Mouse (Mus musculus) testis, adult 2 months (tissue): ENCODE data around the gene Mrpl33. TPM values are rescaled to one million over a fixed set of nuclear protein-coding genes. Genes with fewer than 3 reads are reported as not detected.

ENCODE experiments used
- H3K27ac ChIP-seq: fragments of 200-500 bp; 2 replicates; pipeline ENCODE4 v1.5.1; 2012; ENCODE audit warnings: low read depth, low read length; ENCODE audit not compliant: control insufficient read depth, insufficient read depth
- H3K27me3 ChIP-seq: fragments of 200-500 bp; 2 replicates; pipeline ENCODE4 v1.6.1; 2012; ENCODE audit warnings: mild to moderate bottlenecking, low read length, moderate library complexity; ENCODE audit not compliant: control insufficient read depth, insufficient read depth
- H3K36me3 ChIP-seq: fragments of 200-500 bp; 2 replicates; pipeline ENCODE4 v1.6.1; 2012; ENCODE audit warnings: mild to moderate bottlenecking, low read length; ENCODE audit not compliant: control insufficient read depth, insufficient read depth
- H3K4me1 ChIP-seq: fragments of 200-500 bp; 2 replicates; pipeline ENCODE4 v1.6.1; 2012; ENCODE audit warnings: low read length; ENCODE audit not compliant: control insufficient read depth, insufficient read depth
- H3K4me3 ChIP-seq: fragments of 200-500 bp; 2 replicates; pipeline ENCODE4 v1.5.1; 2012; ENCODE audit warnings: low read depth, mild to moderate bottlenecking, low read length, moderate library complexity, mixed read lengths; ENCODE audit not compliant: control insufficient read depth
- CTCF ChIP-seq: fragments of 200-500 bp; IDR thresholded peaks from 2 replicates; pipeline ENCODE4 v1.5.1; 2012; ENCODE audit warnings: low read depth, mild to moderate bottlenecking, inconsistent platforms, low read length, moderate library complexity; ENCODE audit not compliant: control insufficient read depth, insufficient read depth, insufficient replicate concordance
- POLR2A ChIP-seq: fragments of 200-500 bp; IDR thresholded peaks from 2 replicates; pipeline ENCODE4 v1.6.1; 2012; ENCODE audit warnings: low read depth, mild to moderate bottlenecking, inconsistent platforms, low read length, moderate library complexity; ENCODE audit not compliant: control insufficient read depth
- polyA plus RNA-seq: library from polyadenylated mRNA; depleted of rRNA; stranded (reverse); fragments of >200 nt; gene quantifications from 2 replicates; pipeline ENCODE4 v1.2.3, GENCODE M21; 2012

The Mrpl33 gene
- polyA plus RNA-seq, 1 experiment, result 22.5 TPM

GRCm38 (mm10) chr5:31597430-31597944 is 752 bp downstream of the Mrpl33 start:
- no peak overlapping the region for H3K4me3 ChIP-seq
- TF ChIP-seq CTCF (no peak), POLR2A (no peak)
- no peaks in the 10 kb centered on the region for H3K27me3 ChIP-seq
- H3K27ac ChIP-seq, result no peak overlapping the region
- H3K36me3 ChIP-seq, result no peaks in the 10 kb centered on the region
- H3K4me1 ChIP-seq, result peaks cover 3% of the 10 kb centered on the region

GRCm38 (mm10) chr5:31598121-31598520 is 1.4 kb downstream of the Mrpl33 start:
- Histone ChIP-seq H3K27me3 (no peaks in the 10 kb centered on the region), H3K4me1 (peaks cover 3% of the 10 kb centered on the region), H3K36me3 (no peaks in the 10 kb centered on the region), H3K4me3 (no peak overlapping the region), H3K27ac (no peak overlapping the region)
- TF ChIP-seq POLR2A (no peak), CTCF (no peak)

- no peak overlapping the region for H3K4me3 ChIP-seq
- H3K36me3 ChIP-seq, result no peaks in the 10 kb centered on the region
- H3K4me1 ChIP-seq, result peaks cover 3% of the 10 kb centered on the region
- no peak overlapping the region for H3K27ac ChIP-seq
- H3K27me3 ChIP-seq, result no peaks in the 10 kb centered on the region
- TF ChIP-seq CTCF, result peak; percentile 4; the same call in 1 of the 2 replicates
- TF ChIP-seq POLR2A, result no peak
These were observed 1.8 kb downstream of the Mrpl33 start for GRCm38 (mm10) chr5:31598579-31598978.

GRCm38 (mm10) chr5:31599161-31599560 is 2.4 kb downstream of the Mrpl33 start:
- no peaks in the 10 kb centered on the region for H3K36me3 ChIP-seq
- TF ChIP-seq POLR2A, result no peak
- no peak for TF ChIP-seq CTCF
- H3K4me3 ChIP-seq, result no peak overlapping the region
- H3K4me1 ChIP-seq, result peaks cover 3% of the 10 kb centered on the region
- H3K27ac ChIP-seq, result no peak overlapping the region
- no peaks in the 10 kb centered on the region for H3K27me3 ChIP-seq

GRCm38 (mm10) chr5:31601162-31601722 is 4.5 kb downstream of the Mrpl33 start:
- TF ChIP-seq CTCF (no peak), POLR2A (no peak)
- Histone ChIP-seq H3K4me1 (peaks cover 3% of the 10 kb centered on the region), H3K27me3 (no peaks in the 10 kb centered on the region), H3K36me3 (no peaks in the 10 kb centered on the region), H3K4me3 (no peak overlapping the region), H3K27ac (no peak overlapping the region)

- H3K27ac ChIP-seq, result no peak overlapping the region; the same call in 1 of the 2 replicates
These were observed 5.6 kb downstream of the Mrpl33 start for GRCm38 (mm10) chr5:31602377-31602776.

GRCm38 (mm10) chr5:31603766-31604165 is 7.0 kb downstream of the Mrpl33 start:
- Histone ChIP-seq H3K36me3 (no peaks in the 10 kb centered on the region), H3K27ac (no peak overlapping the region), H3K4me3 (no peak overlapping the region), H3K4me1 (no peaks in the 10 kb centered on the region; the same call in none of the 2 replicates), H3K27me3 (no peaks in the 10 kb centered on the region)
- no peak for TF ChIP-seq POLR2A
- no peak for TF ChIP-seq CTCF

More at GRCm38 (mm10) chr5:31602377-31602776, 5.6 kb downstream of the Mrpl33 start:
- TF ChIP-seq CTCF (no peak), POLR2A (no peak; the same call in 1 of the 2 replicates)
- Histone ChIP-seq H3K36me3 (no peaks in the 10 kb centered on the region), H3K4me3 (no peak overlapping the region), H3K27me3 (no peaks in the 10 kb centered on the region), H3K4me1 (peaks cover 1% of the 10 kb centered on the region)
